Mouse (Mus musculus): ENCODE results near the gene Neurl1a. TPM values are rescaled to one million over a fixed set of nuclear protein-coding genes. Genes with fewer than 3 reads are reported as not detected.
A peak's percentile ranks its signal among the peaks of the same experiment; 100 is the strongest.

The Neurl1a gene
- total and polyA plus RNA-seq, 2 experiments: 0.28 TPM

- TF ChIP-seq CTCF (IDR thresholded peaks at IDR 0.05; ENCODE audit: low read depth, low read length) (no peak), POLR2A (IDR thresholded peaks at IDR 0.05; ENCODE audit: extremely low read depth, insufficient read depth, low read length) (no peak)
- H3K79me2 ChIP-seq (ENCODE audit: control insufficient read depth, insufficient read depth, low read length): peaks cover 4% of the 10 kb centered on the region; the same call in 1 of the 2 replicates
- WGBS: 20% methylated on average over 21 of the region's 21 CpGs
- no peak overlapping the region for H3K4me3 ChIP-seq (ENCODE audit: insufficient read depth, low read depth, low read length)
- H3K36me3 ChIP-seq (ENCODE audit: control insufficient read depth, insufficient read depth, low read length): no peaks in the 10 kb centered on the region
- peak; percentile 100 for DNase-seq (ENCODE audit: extremely low read depth, low read depth, low spot score)
- no peak overlapping the region for H3K9ac ChIP-seq (ENCODE audit: low read depth, low read length)
- H3K4me1 ChIP-seq (ENCODE audit: control insufficient read depth, insufficient read depth, low read length): peaks cover 46% of the 10 kb centered on the region
- H3K27ac ChIP-seq (replicated peaks; ENCODE audit: insufficient read depth, low read depth, low read length): peak overlapping the region; percentile 19
- H3K27me3 ChIP-seq (ENCODE audit: control insufficient read depth, insufficient read depth, low read length): no peaks in the 10 kb centered on the region
Observed at GRCm38 (mm10) chr19:47302191-47302852, 123.7 kb downstream of the Neurl1a start.

GRCm38 (mm10) chr19:47303128-47303527 lies 124.5 kb downstream of the Neurl1a start:
- 94% methylated on average over 10 of the region's 10 CpGs for WGBS
- peaks cover 4% of the 10 kb centered on the region; the same call in 1 of the 2 replicates for H3K79me2 ChIP-seq (ENCODE audit: control insufficient read depth, insufficient read depth, low read length)
- peaks cover 46% of the 10 kb centered on the region for H3K4me1 ChIP-seq (ENCODE audit: control insufficient read depth, insufficient read depth, low read length)
- no peaks in the 10 kb centered on the region for H3K27me3 ChIP-seq (ENCODE audit: control insufficient read depth, insufficient read depth, low read length)
- no peak overlapping the region for H3K4me3 ChIP-seq (ENCODE audit: insufficient read depth, low read depth, low read length)
- H3K36me3 ChIP-seq (ENCODE audit: control insufficient read depth, insufficient read depth, low read length): no peaks in the 10 kb centered on the region
- no peak overlapping the region for H3K9ac ChIP-seq (ENCODE audit: low read depth, low read length)
- DNase-seq (ENCODE audit: extremely low read depth, low read depth, low spot score): no peak
- no peak overlapping the region for H3K27ac ChIP-seq (replicated peaks; ENCODE audit: insufficient read depth, low read depth, low read length)
- no peak for TF ChIP-seq CTCF (IDR thresholded peaks at IDR 0.05; ENCODE audit: low read depth, low read length)
- TF ChIP-seq POLR2A (IDR thresholded peaks at IDR 0.05; ENCODE audit: extremely low read depth, insufficient read depth, low read length): no peak

- Histone ChIP-seq H3K4me3 (ENCODE audit: insufficient read depth, low read depth, low read length) (no peak overlapping the region), H3K36me3 (ENCODE audit: control insufficient read depth, insufficient read depth, low read length) (no peaks in the 10 kb centered on the region), H3K27ac (replicated peaks; ENCODE audit: insufficient read depth, low read depth, low read length) (no peak overlapping the region), H3K4me1 (ENCODE audit: control insufficient read depth, insufficient read depth, low read length) (peaks cover 46% of the 10 kb centered on the region), H3K27me3 (ENCODE audit: control insufficient read depth, insufficient read depth, low read length) (no peaks in the 10 kb centered on the region), H3K9ac (ENCODE audit: low read depth, low read length) (no peak overlapping the region), H3K79me2 (ENCODE audit: control insufficient read depth, insufficient read depth, low read length) (peaks cover 4% of the 10 kb centered on the region; the same call in 1 of the 2 replicates)
- no peak for TF ChIP-seq POLR2A (IDR thresholded peaks at IDR 0.05; ENCODE audit: extremely low read depth, insufficient read depth, low read length)
- no peak for TF ChIP-seq CTCF (IDR thresholded peaks at IDR 0.05; ENCODE audit: low read depth, low read length)
- peak; percentile 74 for DNase-seq (ENCODE audit: extremely low read depth, low read depth, low spot score)
- 32% methylated on average over 5 of the region's 5 CpGs for WGBS
Observed at GRCm38 (mm10) chr19:47304170-47304745, 125.6 kb downstream of the Neurl1a start.

GRCm38 (mm10) chr19:47305401-47305800 lies 126.8 kb downstream of the Neurl1a start:
- Histone ChIP-seq H3K9ac (ENCODE audit: low read depth, low read length) (no peak overlapping the region), H3K36me3 (ENCODE audit: control insufficient read depth, insufficient read depth, low read length) (no peaks in the 10 kb centered on the region), H3K27me3 (ENCODE audit: control insufficient read depth, insufficient read depth, low read length) (no peaks in the 10 kb centered on the region), H3K79me2 (ENCODE audit: control insufficient read depth, insufficient read depth, low read length) (0 out of 2 replicates have a peak, but pooled peaks cover under 1% of the 10 kb centered on the region), H3K4me3 (ENCODE audit: insufficient read depth, low read depth, low read length) (no peak overlapping the region), H3K4me1 (ENCODE audit: control insufficient read depth, insufficient read depth, low read length) (peaks cover 46% of the 10 kb centered on the region), H3K27ac (replicated peaks; ENCODE audit: insufficient read depth, low read depth, low read length) (no peak overlapping the region)
- DNase-seq (ENCODE audit: extremely low read depth, low read depth, low spot score): peak; percentile 68
- no peak for TF ChIP-seq CTCF (IDR thresholded peaks at IDR 0.05; ENCODE audit: low read depth, low read length)
- no peak for TF ChIP-seq POLR2A (IDR thresholded peaks at IDR 0.05; ENCODE audit: extremely low read depth, insufficient read depth, low read length)
- 56% methylated on average over 10 of the region's 10 CpGs for WGBS

- H3K27ac ChIP-seq (replicated peaks; ENCODE audit: insufficient read depth, low read depth, low read length): peak overlapping the region; percentile 24
- H3K36me3 ChIP-seq (ENCODE audit: control insufficient read depth, insufficient read depth, low read length): no peaks in the 10 kb centered on the region
- no peak overlapping the region for H3K9ac ChIP-seq (ENCODE audit: low read depth, low read length)
- no peak for TF ChIP-seq POLR2A (IDR thresholded peaks at IDR 0.05; ENCODE audit: extremely low read depth, insufficient read depth, low read length)
- no peak for TF ChIP-seq CTCF (IDR thresholded peaks at IDR 0.05; ENCODE audit: low read depth, low read length)
- peaks cover 51% of the 10 kb centered on the region for H3K4me1 ChIP-seq (ENCODE audit: control insufficient read depth, insufficient read depth, low read length)
- H3K79me2 ChIP-seq (ENCODE audit: control insufficient read depth, insufficient read depth, low read length): no peaks in the 10 kb centered on the region
- H3K4me3 ChIP-seq (ENCODE audit: insufficient read depth, low read depth, low read length): no peak overlapping the region
- peak; percentile 85 for DNase-seq (ENCODE audit: extremely low read depth, low read depth, low spot score)
- no peaks in the 10 kb centered on the region for H3K27me3 ChIP-seq (ENCODE audit: control insufficient read depth, insufficient read depth, low read length)
- 27% methylated on average over 14 of the region's 14 CpGs for WGBS
Observed at GRCm38 (mm10) chr19:47306128-47306916, 127.7 kb downstream of the Neurl1a start.

All from liver, adult 2 months (tissue).